Mouse (Mus musculus): ENCODE data around the gene Arhgef19.
A peak's percentile ranks its signal among the peaks of the same experiment; 100 is the strongest.

Gene Arhgef19

DNA sequence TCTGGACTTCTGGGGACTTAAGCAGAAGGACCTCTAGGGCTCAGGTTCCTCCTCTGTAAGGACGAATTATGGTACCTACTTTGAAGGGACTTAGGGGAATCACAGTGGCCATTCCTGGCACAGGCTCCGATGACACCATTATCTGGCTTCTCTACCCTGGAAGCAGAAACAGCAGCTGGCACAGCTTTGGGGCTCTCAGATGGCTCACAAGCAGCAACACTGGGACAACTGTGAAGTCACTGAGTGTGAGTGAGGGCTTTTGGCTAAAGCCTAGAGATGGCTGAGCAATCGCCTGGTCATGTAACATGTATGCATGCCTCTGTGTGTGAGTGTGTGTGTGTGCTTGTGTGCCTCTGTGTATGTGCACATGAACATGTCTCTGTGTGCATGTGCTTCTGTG is 2.4 kb upstream of the Arhgef19 start:
- no peak for DNase-seq (ENCODE audit: low read depth, low spot score)

DNA sequence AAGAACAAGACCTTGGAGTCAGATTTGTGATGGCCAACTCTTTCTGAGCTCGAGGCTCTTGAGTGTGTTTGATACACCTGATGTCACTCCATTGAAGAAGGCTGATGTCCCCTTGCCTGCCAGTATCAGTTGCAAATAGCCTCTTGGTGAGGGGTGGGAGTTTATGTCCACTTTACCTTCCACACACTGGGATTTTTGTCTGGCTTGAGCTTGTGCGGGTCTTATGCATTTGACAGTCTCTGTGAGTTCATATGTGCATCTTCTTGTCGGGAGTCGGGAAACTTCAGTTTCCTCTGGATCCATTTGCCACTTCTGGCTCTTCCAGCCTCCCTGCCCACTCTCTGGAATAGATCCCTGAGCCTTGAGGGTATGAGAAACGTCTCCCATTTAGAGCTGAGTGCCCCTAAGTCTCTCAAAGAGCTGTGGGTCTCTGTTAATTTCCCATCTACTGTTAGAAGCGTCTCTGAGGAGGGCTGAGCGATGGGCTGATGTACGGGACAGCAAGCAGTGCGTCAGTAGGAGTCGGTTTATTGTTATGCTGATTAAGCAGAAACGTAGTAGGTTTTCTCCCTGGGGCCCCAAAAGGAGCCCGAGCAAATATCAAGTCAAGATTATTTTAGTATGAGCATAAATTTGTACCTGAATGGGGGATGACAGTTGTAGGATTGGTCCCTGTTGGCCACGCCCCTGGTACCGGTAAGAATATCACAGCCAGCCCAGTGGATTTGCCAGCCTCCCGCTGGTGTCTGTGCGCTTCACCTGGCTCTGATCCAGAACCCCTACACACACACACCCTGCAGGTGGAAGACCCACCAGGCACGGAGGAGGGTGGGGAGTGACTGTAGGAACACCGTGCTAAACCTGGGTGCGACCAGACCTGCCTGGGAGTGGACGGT is 559 bp upstream of the Arhgef19 start:
- no peak for DNase-seq (ENCODE audit: low read depth, low spot score)

DNA sequence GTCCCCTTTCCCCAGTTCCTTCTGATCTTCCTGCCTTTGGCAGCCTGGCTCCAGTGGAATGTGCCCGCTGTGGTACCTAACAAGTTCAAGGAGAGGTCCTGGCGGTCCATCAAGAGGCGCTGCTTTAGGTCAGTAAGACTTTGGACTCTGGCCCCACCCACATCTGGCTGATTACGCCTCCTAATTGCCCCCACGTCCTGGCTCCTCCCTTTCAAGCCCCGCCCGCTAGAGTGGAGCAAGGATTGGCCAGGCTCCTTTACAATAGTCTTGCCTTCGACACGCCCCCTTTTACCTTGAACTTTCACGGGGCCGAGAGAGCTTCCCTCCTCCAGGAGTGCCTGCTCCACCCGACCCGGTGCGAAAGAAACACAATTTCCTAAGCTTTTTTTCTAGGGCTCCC is 1.3 kb downstream of the Arhgef19 start:
- peak; percentile 24 for DNase-seq (ENCODE audit: low read depth, low spot score)

DNA sequence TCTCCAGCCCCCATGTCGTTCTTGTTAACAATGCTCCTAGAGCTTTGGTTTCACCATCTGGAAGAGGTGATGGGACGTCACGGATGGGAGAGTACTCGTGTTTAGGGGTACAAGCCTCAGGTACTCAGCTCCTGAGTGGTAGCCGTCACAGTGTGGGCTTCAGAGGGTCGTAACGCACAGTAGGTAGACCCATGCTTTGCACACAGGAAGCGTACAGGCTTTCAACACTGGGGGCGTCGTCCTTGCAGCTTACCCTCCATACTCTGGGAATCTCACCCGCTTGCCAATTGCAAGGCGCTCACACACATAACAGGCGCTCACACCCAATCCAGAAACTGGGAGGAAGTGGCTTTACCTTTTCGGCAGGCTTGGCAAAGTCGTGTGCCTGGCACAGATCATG is 2.6 kb downstream of the Arhgef19 start:
- no peak for DNase-seq (ENCODE audit: low read depth, low spot score)

GRCm38 (mm10) chr4:141242651-141243241 is 3.4 kb downstream of the Arhgef19 start:
- DNase-seq (ENCODE audit: low read depth, low spot score) = no peak

DNA sequence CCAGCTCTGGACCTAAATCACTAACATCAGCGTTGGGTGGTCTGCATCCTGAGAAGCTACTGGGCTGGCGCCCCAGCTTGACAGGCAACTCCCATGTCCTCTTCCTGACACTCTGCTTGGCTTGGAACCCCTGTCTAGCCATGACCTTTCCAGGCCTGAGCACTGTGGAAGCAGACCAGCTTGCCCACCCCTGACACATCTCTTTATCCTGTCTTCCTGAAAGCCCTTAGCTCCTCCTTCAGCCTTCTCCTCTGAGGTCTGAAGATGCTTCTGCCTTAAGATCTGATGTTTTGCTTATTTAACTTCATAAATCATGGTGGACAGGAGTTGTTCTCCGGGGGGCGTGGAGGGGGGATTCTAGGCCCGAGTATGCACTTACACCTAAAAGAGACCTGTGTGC is 4.3 kb downstream of the Arhgef19 start:
- no peak for DNase-seq (ENCODE audit: low read depth, low spot score)

GRCm38 (mm10) chr4:141244401-141244800 is 5.1 kb downstream of the Arhgef19 start:
- DNase-seq (ENCODE audit: low read depth, low spot score) = no peak

GRCm38 (mm10) chr4:141244931-141245425 is 5.7 kb downstream of the Arhgef19 start:
- no peak for DNase-seq (ENCODE audit: low read depth, low spot score)

DNA sequence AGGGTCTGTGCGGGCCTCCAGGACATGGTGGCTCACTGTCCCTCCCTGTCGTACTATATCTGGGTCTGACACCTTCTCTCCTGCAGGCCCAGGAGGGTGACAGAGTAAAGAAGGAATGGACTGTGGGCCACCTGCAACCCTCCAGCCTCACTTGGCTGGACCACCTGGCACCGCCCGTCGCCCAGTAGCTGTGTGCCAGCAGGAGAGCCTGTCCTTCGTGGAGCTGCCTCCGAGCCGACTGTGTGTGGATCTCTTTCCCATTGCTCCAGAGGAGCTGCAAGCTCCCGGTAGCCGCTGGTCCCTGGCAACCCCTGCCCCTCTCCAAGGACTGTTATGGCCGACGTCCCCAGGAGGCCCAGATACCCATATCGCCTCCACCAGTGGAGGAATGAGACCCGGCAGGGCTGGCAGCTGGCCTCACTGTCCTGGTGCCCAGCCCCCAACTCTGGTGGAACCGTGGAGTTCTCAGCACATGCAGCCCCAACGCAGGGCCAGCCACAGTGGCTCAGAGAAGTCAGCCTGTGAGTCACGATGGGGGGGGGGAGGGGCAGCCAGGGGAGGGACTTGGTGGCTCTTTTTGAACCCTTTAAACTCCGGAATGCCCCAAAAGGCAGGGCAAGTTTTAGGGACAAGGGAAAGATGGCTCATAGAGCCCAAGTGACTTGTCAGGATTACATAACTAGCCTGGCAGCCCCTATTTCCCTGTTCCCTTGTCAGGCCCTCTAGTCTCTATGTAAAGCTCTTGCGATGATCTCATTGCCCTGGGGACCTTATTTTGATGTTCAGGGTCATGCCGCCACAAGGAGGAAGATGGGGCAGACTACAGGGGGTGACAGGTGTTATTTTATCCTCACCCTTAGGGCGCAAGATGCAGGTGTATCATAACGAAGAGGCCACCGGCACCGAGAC is 7.0 kb downstream of the Arhgef19 start:
- no peak for DNase-seq (ENCODE audit: low read depth, low spot score)

DNA sequence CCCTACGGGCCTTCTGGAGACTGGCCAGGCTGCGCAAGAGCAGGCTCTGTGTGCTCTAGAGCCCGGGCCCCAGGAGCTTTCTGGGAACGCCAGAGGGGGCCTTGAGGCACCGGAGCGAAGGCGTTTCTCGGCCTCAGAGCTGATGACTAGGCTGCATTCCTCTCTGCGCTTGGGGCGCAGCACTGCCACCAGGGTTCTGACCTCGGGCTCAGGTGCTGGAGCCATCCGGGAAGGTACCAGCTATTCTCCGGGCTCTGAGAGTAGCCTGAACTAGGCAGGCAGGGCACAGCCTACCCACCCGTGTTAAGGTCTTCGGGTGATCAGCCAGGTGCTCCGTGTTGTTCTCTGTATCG is 7.7 kb downstream of the Arhgef19 start:
- no peak for DNase-seq (ENCODE audit: low read depth, low spot score)

DNA sequence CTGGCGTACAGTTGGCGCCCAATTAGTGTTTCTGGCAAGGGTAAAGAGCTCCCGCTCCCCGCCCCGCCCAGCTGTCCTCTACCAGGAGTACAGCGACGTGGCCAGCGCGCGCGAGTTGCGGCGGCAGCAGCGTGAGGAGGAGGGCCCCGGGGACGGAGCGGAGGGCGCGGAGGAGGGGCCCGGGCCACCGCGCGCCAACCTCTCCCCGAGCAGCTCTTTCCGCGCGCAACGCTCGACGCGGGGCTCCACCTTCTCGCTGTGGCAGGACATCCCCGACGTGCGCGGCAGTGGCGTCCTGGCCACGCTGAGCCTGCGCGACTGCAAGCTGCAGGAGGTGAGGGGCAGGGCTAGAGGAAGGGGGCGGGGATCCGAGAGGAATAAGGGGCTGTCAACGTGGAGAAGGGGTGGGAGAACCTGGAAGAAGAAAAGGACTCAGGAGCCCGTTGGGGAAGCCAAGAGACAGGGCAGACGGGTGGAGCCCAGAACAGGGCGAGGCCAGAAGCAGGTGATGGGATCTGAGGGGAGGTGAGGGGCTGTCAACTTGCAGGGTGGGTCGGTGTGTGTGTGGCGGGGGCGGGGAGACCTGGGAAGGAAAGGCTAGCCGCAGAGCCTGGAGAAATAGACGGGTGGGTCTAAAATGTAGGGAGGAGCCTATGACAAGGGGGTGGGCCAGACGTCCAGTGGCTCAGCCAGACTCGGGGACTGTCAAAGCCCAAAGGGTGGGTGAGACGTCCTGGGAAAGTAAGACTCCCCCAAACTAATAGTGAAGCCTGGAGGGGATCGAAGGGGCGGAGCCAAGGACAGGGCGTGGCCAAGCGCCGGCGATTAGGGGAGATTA is 8.7 kb downstream of the Arhgef19 start:
- DNase-seq (ENCODE audit: low read depth, low spot score) = no peak

DNA sequence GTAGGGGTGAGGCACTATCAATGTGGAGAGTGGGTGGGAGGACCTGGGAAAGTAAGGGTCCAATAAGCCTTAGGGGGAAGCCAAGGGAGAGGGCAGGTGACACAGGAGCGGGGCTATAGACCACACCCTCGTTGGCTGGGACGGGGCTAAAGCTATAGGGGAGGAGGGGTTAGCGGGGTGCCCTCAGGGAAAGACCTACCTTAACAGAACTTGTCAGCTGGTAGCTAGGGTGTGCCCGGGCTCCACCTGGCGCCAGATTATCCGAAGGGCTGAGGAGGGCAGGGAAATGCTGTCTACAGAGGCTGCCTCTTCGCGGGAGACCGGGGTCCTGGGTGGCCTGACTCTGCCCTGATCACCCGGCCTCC is 9.3 kb downstream of the Arhgef19 start:
- no peak for DNase-seq (ENCODE audit: low read depth, low spot score)

DNA sequence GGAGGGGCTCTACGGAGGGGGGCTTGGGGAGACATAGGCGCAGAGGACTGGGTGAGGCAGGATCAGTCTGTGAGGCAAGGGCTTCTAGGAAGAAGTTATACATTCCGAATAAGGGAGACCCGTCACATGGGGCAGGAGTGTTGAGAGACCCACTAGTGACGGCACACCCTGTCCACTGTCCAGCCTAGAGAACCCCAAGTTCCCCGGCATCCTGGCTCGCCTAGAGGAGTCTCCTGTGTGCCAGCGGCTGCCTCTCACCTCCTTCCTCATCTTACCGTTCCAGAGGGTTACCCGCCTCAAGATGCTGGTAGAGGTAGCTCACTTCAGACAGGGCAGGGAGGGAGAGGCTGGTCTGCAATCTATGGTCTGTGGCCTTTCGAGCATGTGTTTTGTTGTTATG is 10.1 kb downstream of the Arhgef19 start:
- no peak for DNase-seq (ENCODE audit: low read depth, low spot score)

GRCm38 (mm10) chr4:141251071-141251470 is 11.8 kb downstream of the Arhgef19 start:
- no peak for DNase-seq (ENCODE audit: low read depth, low spot score)

GRCm38 (mm10) chr4:141252641-141253040 is 13.3 kb downstream of the Arhgef19 start:
- DNase-seq (ENCODE audit: low read depth, low spot score) = no peak

DNA sequence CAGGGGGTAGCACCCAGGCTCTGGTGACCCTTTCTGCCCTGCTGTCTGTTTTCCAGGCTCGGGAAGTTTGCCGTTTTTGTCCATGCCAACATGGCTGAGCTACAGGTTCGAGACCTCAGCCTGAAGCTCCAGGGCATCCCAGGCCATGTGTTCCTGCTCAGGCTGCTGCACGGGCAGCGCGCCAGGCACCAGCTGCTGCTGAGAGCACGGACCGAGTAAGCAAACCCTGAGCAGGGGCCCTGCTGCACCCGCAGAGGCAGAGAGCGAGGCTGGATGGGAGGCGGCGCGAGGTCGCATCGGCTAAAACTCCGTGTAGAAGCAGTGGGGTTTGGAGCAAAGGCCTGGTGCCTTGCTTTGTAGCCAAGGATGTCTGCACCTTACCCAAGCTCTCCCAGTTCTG is 14.9 kb downstream of the Arhgef19 start:
- DNase-seq (ENCODE audit: low read depth, low spot score) = no peak

GRCm38 (mm10) chr4:141257440-141257839 is 18.1 kb downstream of the Arhgef19 start:
- peak; percentile 56 for DNase-seq (ENCODE audit: low read depth, low spot score)

DNA sequence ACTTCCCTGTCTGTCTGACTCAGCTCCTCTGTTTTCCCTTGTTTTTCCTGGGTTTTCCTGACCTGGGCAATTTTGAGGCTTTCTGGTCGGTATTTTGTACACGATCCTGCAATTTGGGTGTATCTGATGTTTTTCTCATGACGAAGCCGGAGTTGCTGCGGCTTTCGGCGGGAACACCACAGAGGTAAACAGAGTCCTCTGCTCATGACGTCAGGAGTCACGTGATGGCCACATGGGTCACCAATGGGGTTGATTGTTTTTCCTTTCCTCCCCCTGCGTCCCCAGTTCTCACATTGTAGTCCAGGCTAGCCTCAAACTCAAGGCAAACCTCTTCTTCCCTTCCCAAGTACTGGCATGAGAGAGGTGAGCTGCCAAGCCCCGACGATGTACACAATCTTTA is 20.1 kb downstream of the Arhgef19 start:
- no peak for DNase-seq (ENCODE audit: low read depth, low spot score)

- DNase-seq (ENCODE audit: low read depth, low spot score) = no peak
These were observed 20.9 kb downstream of the Arhgef19 start for GRCm38 (mm10) chr4:141260007-141260723.

DNA sequence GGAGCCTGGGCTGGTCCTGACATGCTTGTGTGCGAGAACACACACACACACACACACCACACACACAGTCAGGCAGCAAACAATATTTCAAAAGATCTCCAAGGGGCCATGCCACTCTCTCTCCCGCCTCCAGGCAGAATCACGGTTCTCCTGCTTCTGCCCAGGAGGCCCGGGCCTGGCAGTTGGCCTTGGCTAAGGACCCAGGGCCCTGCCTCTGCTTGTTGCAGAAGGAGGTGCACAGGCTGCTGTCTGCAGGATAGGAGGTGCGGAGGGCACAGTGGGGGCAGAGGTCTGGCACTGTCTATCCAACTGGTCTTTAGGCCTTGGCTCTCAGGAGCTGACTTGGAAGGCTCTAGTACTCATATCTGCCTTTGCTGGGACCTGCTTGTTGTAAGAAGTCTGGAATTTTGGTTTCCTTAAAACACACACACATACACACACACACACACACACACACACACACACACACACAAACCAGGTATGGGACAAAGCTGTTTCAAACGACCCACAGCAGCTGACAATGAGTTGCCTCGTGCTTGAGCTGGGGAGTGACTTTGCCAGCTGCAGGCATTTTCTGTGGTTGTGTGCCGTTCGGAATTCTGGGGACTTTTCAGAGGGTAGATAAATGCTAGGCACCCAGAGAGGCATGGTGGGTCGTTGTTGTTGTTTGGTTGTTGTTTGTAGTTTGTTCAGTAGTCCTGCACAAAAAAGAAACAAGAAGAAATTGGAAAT is 23.8 kb downstream of the Arhgef19 start:
- no peak for DNase-seq (ENCODE audit: low read depth, low spot score)
